Mouse (Mus musculus) megakaryocyte, embryonic 14.5 days (primary cell): ENCODE measurements at regions not wholly inside any gene's neighbourhood (a gene's known extent, or its start where the extent isn't known, plus 50 kb on each side); places are given as distances from the start of the nearest gene placed in this dataset.

Experiments used
- H3K27me3 ChIP-seq: replicated peaks from 2 replicates; pipeline ENCODE3; 2012; ENCODE audit warnings: inconsistent platforms
- H3K36me3 ChIP-seq: replicated peaks from 2 replicates; pipeline ENCODE3; 2012; ENCODE audit warnings: low read length, inconsistent platforms, mixed read lengths
- H3K4me1 ChIP-seq: 2 replicates; pipeline ENCODE4 v1.6.1; 2012; ENCODE audit warnings: inconsistent platforms
- H3K4me3 ChIP-seq: replicated peaks from 2 replicates; pipeline ENCODE3; 2012; ENCODE audit warnings: moderate library complexity, mild to moderate bottlenecking, inconsistent platforms
- H3K9me3 ChIP-seq: 2 replicates; pipeline ENCODE4 v1.6.1; 2012; ENCODE audit warnings: inconsistent platforms
- FLI1 ChIP-seq: IDR thresholded peaks from 2 replicates; pipeline ENCODE4 v1.6.1; 2012; ENCODE audit warnings: low read length, inconsistent platforms, mixed read lengths
- GATA1 ChIP-seq: IDR thresholded peaks from 3 replicates; pipeline ENCODE4 v1.6.1; 2012; ENCODE audit warnings: mixed read lengths, low read length, inconsistent platforms, borderline replicate concordance

DNA sequence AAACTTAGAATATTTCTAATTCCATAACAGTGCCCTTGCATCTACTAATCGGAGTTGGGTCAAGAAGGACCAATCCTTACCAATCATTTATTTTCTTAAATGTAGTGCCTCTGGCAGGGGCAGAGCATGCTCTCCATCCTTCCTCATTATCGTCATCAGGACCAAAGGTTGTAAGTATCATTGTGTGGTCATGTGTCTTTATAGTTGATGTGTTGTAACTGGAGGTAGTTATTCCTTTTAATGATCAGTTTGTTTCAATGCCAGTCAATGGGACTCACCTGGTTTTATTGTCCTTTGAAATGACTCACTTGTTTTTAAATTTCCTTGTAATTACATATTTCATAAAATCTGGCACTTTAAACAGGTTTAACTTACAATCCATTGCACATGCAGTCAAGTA, 399.6 kb downstream of the Sec16b start:
- TF ChIP-seq FLI1 (no peak), GATA1 (no peak)
- Histone ChIP-seq H3K27me3 (no peaks in the 10 kb centered on the region), H3K4me1 (no peaks in the 10 kb centered on the region), H3K9me3 (no peaks in the 10 kb centered on the region), H3K36me3 (no peaks in the 10 kb centered on the region), H3K4me3 (no peak overlapping the region)

DNA sequence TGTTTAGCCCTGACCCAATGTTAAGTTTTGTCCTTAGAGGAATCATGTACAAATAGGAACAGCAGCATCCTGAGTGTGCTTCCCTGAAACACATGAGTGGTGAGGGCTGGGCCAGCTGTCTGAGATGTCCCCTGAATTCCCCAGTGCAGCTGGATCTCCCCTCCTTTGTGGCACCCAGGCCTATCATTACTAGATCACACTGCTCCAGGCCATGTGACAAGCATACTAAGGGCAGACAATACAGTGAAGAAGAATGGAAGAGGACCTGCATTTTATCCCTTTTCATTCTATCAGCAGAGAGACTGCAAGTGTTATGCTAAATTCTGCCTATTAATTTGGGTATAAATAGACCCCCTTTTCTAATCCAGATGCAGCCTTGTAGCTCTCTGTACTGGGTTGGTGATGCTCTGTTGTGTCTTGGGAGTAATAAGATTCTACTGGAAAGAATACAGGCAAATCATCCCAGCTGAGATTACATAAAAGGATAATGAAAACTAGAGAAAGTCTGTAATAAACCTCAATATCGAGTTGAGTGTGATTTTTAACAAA, 418.3 kb downstream of the Brinp2 start:
- peaks cover 3% of the 10 kb centered on the region; the same call in 1 of the 2 replicates for H3K9me3 ChIP-seq
- no peaks in the 10 kb centered on the region for H3K27me3 ChIP-seq
- no peaks in the 10 kb centered on the region for H3K36me3 ChIP-seq
- no peak for TF ChIP-seq FLI1
- no peak for TF ChIP-seq GATA1
- no peak overlapping the region for H3K4me3 ChIP-seq
- no peaks in the 10 kb centered on the region for H3K4me1 ChIP-seq

DNA sequence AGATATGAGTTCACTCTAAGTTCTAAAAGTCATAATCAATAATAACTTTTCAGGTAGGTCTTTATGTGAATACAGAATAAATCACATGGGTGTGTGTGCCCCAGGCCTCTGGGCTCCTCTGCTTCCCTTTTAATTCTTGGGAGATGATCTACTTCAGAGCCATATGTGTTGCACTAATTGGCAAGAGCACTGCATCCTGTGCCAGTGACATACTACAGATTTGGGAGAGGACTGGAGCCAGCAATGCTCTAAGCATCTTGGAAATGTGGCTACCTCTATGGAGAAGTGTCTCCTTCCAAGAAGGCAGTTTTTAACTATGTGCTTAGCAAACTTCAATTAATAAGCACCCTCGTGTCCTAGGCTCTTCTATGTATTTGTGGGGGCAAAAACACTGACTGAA, 416.6 kb downstream of the Brinp2 start:
- Histone ChIP-seq H3K27me3 (no peaks in the 10 kb centered on the region), H3K9me3 (peaks cover 6% of the 10 kb centered on the region), H3K36me3 (no peaks in the 10 kb centered on the region), H3K4me1 (no peaks in the 10 kb centered on the region), H3K4me3 (no peak overlapping the region)
- no peak for TF ChIP-seq GATA1
- TF ChIP-seq FLI1, result no peak

DNA sequence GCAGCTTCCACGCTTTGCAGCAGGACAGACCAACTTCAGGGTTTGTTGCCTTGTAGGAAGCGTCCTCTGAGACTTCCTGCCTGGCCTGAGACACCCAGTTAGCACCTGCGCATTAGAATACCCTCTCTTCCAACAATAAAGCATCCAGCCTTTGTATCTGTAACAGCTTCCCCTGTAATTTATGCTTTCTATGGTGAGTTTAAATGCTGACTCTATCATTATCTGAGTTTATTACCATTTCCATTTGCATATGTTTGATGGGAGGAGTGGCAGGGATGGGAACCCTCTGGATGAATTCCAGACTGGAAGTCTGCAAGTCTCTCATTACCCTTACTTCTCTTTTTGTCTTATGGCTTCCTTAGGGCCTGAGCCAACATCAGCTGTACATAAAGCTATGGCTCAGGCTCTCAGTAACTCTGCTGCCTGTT, 415.8 kb downstream of the Brinp2 start:
- no peaks in the 10 kb centered on the region for H3K36me3 ChIP-seq
- peaks cover 6% of the 10 kb centered on the region for H3K9me3 ChIP-seq
- TF ChIP-seq GATA1 (no peak), FLI1 (no peak)
- H3K4me3 ChIP-seq, result no peak overlapping the region
- H3K27me3 ChIP-seq, result no peaks in the 10 kb centered on the region
- H3K4me1 ChIP-seq, result no peaks in the 10 kb centered on the region

DNA sequence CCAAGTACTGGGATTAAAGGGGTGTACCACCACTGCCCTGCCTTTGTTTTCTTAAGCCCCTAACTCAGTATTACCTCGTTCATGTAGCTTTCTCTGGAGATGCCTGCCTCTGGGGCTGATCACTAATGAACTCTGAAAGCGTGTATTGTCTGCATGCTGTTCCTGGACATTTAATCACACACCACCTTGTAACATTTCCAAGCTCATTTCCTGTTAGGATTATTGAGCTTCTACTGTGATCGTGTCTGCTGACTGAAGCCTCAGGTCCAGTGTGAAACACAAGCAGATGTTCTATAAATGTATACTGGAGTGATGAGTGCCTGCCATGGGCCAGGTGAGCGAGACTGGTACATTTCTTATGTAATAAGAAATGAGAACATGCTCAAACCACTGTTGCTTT, 398.6 kb downstream of the Brinp2 start:
- no peaks in the 10 kb centered on the region for H3K27me3 ChIP-seq
- TF ChIP-seq FLI1 (no peak), GATA1 (no peak)
- H3K36me3 ChIP-seq, result no peaks in the 10 kb centered on the region
- no peak overlapping the region for H3K4me3 ChIP-seq
- H3K4me1 ChIP-seq, result no peaks in the 10 kb centered on the region
- peaks cover 1% of the 10 kb centered on the region; the same call in 1 of the 2 replicates for H3K9me3 ChIP-seq

DNA sequence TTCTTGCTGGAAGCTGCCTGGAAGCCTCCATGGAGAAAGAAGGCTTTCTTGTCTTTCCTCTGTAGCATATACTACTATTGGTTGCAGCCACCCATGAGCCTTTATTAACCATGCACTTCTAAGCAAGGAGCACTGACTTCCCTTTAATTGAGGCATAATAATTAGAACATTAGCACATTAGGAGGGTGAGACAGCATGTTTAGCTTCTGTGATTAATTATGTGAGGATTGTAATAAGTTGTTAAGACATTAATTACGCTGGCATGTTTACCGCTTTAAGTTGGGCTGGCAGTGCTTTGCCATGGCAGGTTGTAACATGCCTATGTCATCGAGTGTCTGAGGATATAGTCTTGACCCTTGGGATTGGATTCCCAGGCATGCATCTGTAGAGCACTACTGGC, 391.7 kb downstream of the Brinp2 start:
- H3K4me1 ChIP-seq, result no peaks in the 10 kb centered on the region
- H3K9me3 ChIP-seq, result peaks cover 17% of the 10 kb centered on the region
- TF ChIP-seq FLI1 (no peak), GATA1 (no peak)
- no peaks in the 10 kb centered on the region for H3K27me3 ChIP-seq
- no peak overlapping the region for H3K4me3 ChIP-seq
- no peaks in the 10 kb centered on the region for H3K36me3 ChIP-seq

DNA sequence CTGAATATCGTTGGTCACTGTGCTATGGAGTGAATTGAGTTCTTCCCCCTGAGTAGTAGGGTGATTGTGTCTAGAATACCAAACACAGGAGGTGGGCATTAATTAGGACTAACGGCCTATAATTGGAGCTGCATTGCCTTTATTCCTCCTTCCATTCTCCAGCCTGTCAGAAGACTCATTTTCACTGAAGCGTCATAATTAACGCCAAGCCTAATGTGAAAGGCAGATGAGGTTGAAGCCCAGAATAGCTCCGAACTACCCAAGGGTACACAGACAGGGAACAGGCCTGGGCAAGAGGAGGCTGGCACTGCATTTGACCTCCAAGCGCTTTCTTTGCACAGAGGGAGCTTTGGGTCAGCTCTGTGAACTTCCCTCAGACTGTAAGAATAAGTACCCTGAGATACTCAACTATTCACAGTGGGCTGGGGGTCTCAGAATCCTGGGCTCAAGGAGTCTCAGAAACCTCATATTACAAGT, 386.5 kb downstream of the Brinp2 start:
- no peak for TF ChIP-seq GATA1
- no peak for TF ChIP-seq FLI1
- no peaks in the 10 kb centered on the region for H3K27me3 ChIP-seq
- H3K36me3 ChIP-seq, result no peaks in the 10 kb centered on the region
- H3K4me3 ChIP-seq, result no peak overlapping the region
- peaks cover 23% of the 10 kb centered on the region for H3K9me3 ChIP-seq
- H3K4me1 ChIP-seq, result no peaks in the 10 kb centered on the region

DNA sequence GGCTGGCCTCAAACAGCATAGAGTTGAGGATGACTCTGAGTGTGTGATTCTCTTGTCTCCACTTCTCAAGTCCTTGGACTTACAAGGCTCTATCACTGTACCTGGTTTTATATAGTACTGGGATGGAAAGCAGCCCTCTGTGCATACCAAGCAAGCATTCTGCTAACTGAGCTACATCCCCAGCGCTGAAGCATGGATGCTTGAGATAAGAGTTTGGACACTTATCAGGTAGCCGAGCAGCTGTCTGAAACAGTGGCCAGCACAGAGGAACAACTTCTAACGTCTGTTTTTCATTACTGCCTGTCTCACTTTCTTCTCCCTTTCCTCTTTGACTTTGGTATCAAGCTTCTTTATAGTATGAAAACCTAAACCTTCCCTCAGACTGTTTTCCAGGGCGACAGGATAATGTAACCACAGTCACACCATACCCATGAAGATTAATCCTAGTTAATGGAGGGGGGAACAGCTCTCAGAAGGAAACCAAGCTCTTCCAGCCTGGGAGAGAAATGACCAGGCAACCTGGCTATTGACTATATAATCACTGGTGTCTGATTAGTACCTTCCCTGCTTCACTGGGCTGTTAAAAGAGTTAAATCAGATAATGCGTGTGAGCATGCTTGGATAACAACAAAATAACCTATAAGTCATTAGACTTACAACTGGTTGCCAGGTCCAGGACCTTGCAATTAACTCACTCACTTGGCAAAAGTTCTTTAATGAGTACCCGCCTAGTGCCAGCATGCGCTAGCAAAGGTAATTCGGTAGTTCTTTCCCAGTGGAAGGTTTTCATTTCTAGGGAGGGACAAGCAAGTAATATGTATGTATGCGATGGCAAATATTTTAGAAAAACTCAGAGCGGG, 382.5 kb downstream of the Brinp2 start:
- Histone ChIP-seq H3K4me1 (no peaks in the 10 kb centered on the region), H3K9me3 (peaks cover 14% of the 10 kb centered on the region; the same call in 1 of the 2 replicates), H3K36me3 (no peaks in the 10 kb centered on the region), H3K27me3 (no peaks in the 10 kb centered on the region), H3K4me3 (no peak overlapping the region)
- TF ChIP-seq GATA1 (no peak), FLI1 (no peak)

DNA sequence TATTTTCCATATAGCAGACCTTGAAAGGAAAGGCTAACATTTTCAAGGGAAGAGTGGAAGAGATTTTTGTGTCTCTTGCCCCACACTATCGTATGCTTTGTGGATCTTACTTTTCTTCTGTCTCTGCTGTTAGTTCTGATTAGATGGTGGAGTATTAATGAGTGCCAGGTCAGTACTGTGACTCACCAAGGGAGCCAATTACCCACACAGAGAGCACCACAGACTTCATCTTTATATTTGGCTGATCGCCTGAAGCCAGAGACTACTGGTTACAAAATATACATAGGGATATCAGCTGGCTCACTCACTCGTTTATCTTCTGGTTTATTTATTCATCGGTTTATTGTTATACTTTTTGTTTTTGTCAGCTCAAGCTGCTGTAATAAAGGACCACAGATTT, 381.5 kb downstream of the Brinp2 start:
- Histone ChIP-seq H3K4me3 (no peak overlapping the region), H3K36me3 (no peaks in the 10 kb centered on the region), H3K27me3 (no peaks in the 10 kb centered on the region), H3K9me3 (peaks cover 11% of the 10 kb centered on the region; the same call in 1 of the 2 replicates), H3K4me1 (no peaks in the 10 kb centered on the region)
- TF ChIP-seq FLI1 (no peak), GATA1 (no peak)

DNA sequence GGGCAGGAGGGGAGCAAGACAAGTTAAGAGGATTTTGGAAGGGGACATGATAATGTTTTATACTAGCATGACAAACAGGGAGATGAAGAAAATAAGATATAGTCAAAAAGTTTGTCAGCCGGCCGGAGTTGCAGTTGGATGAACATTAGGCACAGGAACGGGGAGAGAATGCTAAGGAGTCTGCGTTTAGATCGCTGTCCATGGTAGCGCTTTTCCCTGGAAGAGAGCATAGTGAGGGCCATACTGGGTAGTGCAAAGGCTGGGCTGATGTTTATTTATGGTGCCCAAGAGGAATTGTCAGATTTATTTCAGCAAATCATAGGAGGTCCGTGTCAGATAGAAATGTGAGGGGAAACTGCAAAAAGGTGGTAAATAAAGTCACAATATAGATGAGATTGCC, 337.0 kb downstream of the Brinp2 start:
- H3K27me3 ChIP-seq, result no peaks in the 10 kb centered on the region
- TF ChIP-seq GATA1 (no peak), FLI1 (no peak)
- H3K4me1 ChIP-seq, result no peaks in the 10 kb centered on the region
- H3K36me3 ChIP-seq, result no peaks in the 10 kb centered on the region
- peaks cover 6% of the 10 kb centered on the region; the same call in 1 of the 2 replicates for H3K9me3 ChIP-seq
- H3K4me3 ChIP-seq, result no peak overlapping the region

DNA sequence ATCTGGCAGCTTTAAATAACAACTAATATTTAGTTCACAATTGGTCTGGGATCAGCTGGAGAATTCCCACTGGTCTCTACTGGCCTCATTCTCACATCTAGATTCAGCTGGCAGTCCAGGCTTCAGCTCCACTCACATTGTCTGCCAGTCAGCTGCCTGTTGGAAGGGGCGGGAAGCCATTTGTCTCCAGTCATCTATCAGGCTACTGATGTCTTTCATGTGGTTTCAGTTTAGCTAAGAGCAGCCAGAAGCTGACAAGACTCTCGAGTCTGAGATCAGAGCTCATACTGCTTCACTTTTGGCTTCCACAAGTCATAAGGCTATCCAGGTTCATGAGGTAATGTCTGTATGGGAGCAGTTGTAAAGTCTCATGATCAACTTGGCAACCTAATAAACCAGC, 316.4 kb downstream of the Brinp2 start:
- TF ChIP-seq GATA1 (no peak), FLI1 (no peak)
- Histone ChIP-seq H3K9me3 (peaks cover 3% of the 10 kb centered on the region; the same call in 1 of the 2 replicates), H3K4me1 (no peaks in the 10 kb centered on the region), H3K36me3 (no peaks in the 10 kb centered on the region), H3K27me3 (no peaks in the 10 kb centered on the region), H3K4me3 (no peak overlapping the region)
